Mouse (Mus musculus): Measurements from ENCODE around the gene Dnmt3b.

Gene Dnmt3b

GRCm38 (mm10) chr2:153649298-153650013 lies at the start of gene Dnmt3b:
Gene Dnmt3b, plus strand, starts transcription at chr2:153649450.
- DNase-seq (ENCODE audit: low spot score) = peak; percentile 26

- peak; percentile 96 for DNase-seq (ENCODE audit: low spot score)
Observed at GRCm38 (mm10) chr2:153600021-153600666, 49.1 kb upstream of the Dnmt3b start.

GRCm38 (mm10) chr2:153600667-153601648 lies 48.3 kb upstream of the Dnmt3b start:
- DNase-seq (ENCODE audit: low spot score) = peak; percentile 89

- DNase-seq (ENCODE audit: low spot score) = no peak
Observed at GRCm38 (mm10) chr2:153603724-153604123, 45.5 kb upstream of the Dnmt3b start.

GRCm38 (mm10) chr2:153606421-153606820 lies 42.8 kb upstream of the Dnmt3b start:
- no peak for DNase-seq (ENCODE audit: low spot score)

- DNase-seq (ENCODE audit: low spot score) = peak; percentile 92
Observed at GRCm38 (mm10) chr2:153607870-153608515, 41.3 kb upstream of the Dnmt3b start.

GRCm38 (mm10) chr2:153609058-153609457 lies 40.2 kb upstream of the Dnmt3b start:
- peak; percentile 35 for DNase-seq (ENCODE audit: low spot score)

- peak; percentile 91 for DNase-seq (ENCODE audit: low spot score)
Observed at GRCm38 (mm10) chr2:153609548-153609947, 39.7 kb upstream of the Dnmt3b start.

GRCm38 (mm10) chr2:153610426-153611240 lies 38.6 kb upstream of the Dnmt3b start:
- DNase-seq (ENCODE audit: low spot score) = no peak

- no peak for DNase-seq (ENCODE audit: low spot score)
Observed at GRCm38 (mm10) chr2:153611241-153611630, 38.0 kb upstream of the Dnmt3b start.

- no peak for DNase-seq (ENCODE audit: low spot score)
Observed at GRCm38 (mm10) chr2:153611743-153612142, 37.5 kb upstream of the Dnmt3b start.

- no peak for DNase-seq (ENCODE audit: low spot score)
Observed at GRCm38 (mm10) chr2:153612594-153613281, 36.5 kb upstream of the Dnmt3b start.

GRCm38 (mm10) chr2:153616893-153617292 lies 32.4 kb upstream of the Dnmt3b start:
- no peak for DNase-seq (ENCODE audit: low spot score)

GRCm38 (mm10) chr2:153618439-153618838 lies 30.8 kb upstream of the Dnmt3b start:
- no peak for DNase-seq (ENCODE audit: low spot score)

GRCm38 (mm10) chr2:153618889-153619288 lies 30.4 kb upstream of the Dnmt3b start:
- DNase-seq (ENCODE audit: low spot score) = no peak

GRCm38 (mm10) chr2:153622449-153622848 lies 26.8 kb upstream of the Dnmt3b start:
- no peak for DNase-seq (ENCODE audit: low spot score)

- no peak for DNase-seq (ENCODE audit: low spot score)
Observed at GRCm38 (mm10) chr2:153630950-153631349, 18.3 kb upstream of the Dnmt3b start.

GRCm38 (mm10) chr2:153631976-153632870 lies 17.0 kb upstream of the Dnmt3b start, which contains the start of gene Commd7:
Gene Commd7, minus strand, starts transcription at chr2:153632781.
- DNase-seq (ENCODE audit: low spot score) = peak; percentile 74

- DNase-seq (ENCODE audit: low spot score) = no peak
Observed at GRCm38 (mm10) chr2:153632871-153633226, 16.4 kb upstream of the Dnmt3b start.
